Mouse (Mus musculus): ENCODE measurements around the gene Nop58. TPM values are rescaled to one million over a fixed set of nuclear protein-coding genes. Genes with fewer than 3 reads are reported as not detected.
"Not testable (repeated sequence)": the region's sequence is repeated elsewhere in the genome, so short reads cannot be mapped to it uniquely, and the experiment has no call there.

Nop58 gene
- polyA plus RNA-seq, 1 experiment from 2014 or later = 136 TPM

- Histone ChIP-seq H3K27me3 (replicated peaks) (no peaks in the 10 kb centered on the region), H3K9ac (no peak overlapping the region), H3K27ac (no peak overlapping the region), H3K36me3 (replicated peaks) (no peaks in the 10 kb centered on the region), H3K4me2 (no peak overlapping the region), H3K9me3 (no peaks in the 10 kb centered on the region), H3K4me3 (no peak overlapping the region), H3K4me1 (no peaks in the 10 kb centered on the region)
- WGBS = 77% methylated on average over 6 of the region's 6 CpGs
- no peak for ATAC-seq (replicated peaks)
Measured at GRCm38 (mm10) chr1:59734076-59734475, 49.3 kb downstream of the Nop58 start.

GRCm38 (mm10) chr1:59738768-59739414 lies 54.1 kb downstream of the Nop58 start:
- Histone ChIP-seq H3K27me3 (replicated peaks) (no peaks in the 10 kb centered on the region), H3K4me3 (no peak overlapping the region), H3K9ac (no peak overlapping the region), H3K4me1 (no peaks in the 10 kb centered on the region), H3K4me2 (no peak overlapping the region), H3K36me3 (replicated peaks) (no peaks in the 10 kb centered on the region), H3K27ac (no peak overlapping the region), H3K9me3 (no peaks in the 10 kb centered on the region)
- no peak for ATAC-seq (replicated peaks)
- 87% methylated on average over 6 of the region's 6 CpGs for WGBS

DNA sequence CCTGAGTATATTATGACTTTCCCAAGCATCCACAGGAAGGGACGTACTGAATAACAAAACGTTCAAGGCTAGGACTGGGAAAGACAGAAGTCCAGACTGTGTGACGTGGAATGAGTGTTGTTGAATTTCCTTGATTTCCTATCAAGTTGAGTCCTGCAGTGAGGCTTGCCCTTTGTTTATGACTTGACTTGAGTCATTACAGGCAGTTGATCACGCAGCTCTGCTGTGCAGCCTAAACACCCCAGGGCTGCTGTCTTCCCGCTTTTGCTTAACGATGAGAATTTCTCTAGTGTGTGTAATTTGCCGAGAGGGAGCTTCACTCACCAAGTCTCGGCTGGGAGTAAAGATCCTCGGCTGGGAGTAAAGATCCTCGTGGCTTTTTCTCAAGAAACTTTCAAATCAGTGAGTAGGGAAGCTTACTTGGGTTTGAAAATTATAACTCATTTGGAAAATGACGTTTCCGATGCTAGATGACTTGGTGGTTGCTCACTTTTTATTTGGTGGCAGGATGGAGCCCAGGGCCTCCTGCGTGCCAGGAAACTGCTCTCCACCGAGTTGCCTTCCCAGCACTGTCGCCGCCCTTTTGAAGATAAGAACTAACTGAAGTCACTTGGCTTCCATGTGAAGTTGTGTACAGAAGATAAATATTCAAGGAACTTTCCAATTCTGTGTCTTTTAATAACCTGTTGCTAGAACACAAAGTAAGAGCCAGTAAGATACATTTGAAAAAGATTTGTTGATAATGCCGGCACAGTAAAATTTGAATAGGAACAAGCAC lies 55.0 kb downstream of the Nop58 start:
- Histone ChIP-seq H3K9ac (no peak overlapping the region), H3K27ac (no peak overlapping the region), H3K27me3 (replicated peaks) (no peaks in the 10 kb centered on the region), H3K4me2 (no peak overlapping the region), H3K36me3 (replicated peaks) (no peaks in the 10 kb centered on the region), H3K9me3 (no peaks in the 10 kb centered on the region), H3K4me1 (no peaks in the 10 kb centered on the region), H3K4me3 (no peak overlapping the region)
- no peak for ATAC-seq (replicated peaks)
- WGBS = 77% methylated on average over 17 of the region's 17 CpGs

GRCm38 (mm10) chr1:59749047-59749446 lies 64.3 kb downstream of the Nop58 start:
- Histone ChIP-seq H3K9me3 (no peaks in the 10 kb centered on the region), H3K9ac (no peak overlapping the region), H3K4me3 (no peak overlapping the region), H3K4me2 (no peak overlapping the region), H3K27me3 (replicated peaks) (no peaks in the 10 kb centered on the region), H3K27ac (no peak overlapping the region), H3K36me3 (replicated peaks) (no peaks in the 10 kb centered on the region), H3K4me1 (no peaks in the 10 kb centered on the region)
- 73% methylated on average over 2 of the region's 2 CpGs for WGBS
- ATAC-seq (replicated peaks) = no peak

DNA sequence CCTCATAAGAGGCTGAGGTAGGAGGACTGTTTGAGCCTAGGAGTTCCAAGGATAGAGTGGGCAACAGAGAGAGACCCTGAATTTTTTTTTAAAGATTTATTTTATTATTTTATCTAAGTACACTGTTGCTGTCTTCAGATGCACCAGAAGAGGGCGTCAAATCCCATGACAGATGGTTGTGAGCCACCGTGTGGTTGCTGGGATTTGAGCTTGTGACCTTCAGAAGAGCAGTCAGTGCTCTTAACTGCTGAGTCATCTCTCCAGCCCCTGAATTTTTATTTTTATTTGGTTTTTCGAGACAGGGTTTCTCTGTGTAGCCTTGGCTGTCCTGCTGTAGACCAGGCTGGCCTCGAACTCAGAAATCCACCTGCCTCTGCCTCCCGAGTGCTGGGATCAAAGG lies 65.0 kb downstream of the Nop58 start:
- not testable (repeated sequence) for H3K4me2 ChIP-seq; H3K27me3 ChIP-seq (replicated peaks); H3K27ac ChIP-seq; H3K9ac ChIP-seq; ATAC-seq (replicated peaks); H3K36me3 ChIP-seq (replicated peaks); H3K4me1 ChIP-seq; H3K4me3 ChIP-seq; H3K9me3 ChIP-seq
- WGBS = 80% methylated on average over 5 of the region's 5 CpGs

DNA sequence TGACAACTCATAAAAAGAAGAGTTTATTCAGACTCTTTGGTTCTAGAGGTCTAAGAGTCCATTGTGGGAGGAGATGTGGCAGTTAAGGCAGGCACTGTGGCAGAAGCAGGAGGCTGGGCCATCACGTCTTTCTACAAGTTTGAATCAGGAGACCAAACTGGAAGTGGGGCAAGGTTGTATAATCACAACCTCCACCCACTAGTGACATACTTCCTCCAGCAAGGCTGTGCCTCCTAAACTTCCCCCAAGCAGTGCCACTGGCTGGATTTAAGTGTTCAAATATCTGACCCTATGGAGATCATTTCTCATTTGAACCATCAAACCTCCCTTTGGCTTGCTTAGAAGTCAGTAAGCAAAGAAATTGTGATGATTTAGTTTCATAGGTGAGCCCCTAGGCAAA lies 70.5 kb downstream of the Nop58 start:
- no peak overlapping the region for H3K4me3 ChIP-seq
- no peak overlapping the region for H3K4me2 ChIP-seq
- no peaks in the 10 kb centered on the region for H3K4me1 ChIP-seq
- no peak overlapping the region for H3K27ac ChIP-seq
- ATAC-seq (replicated peaks) = no peak
- no peaks in the 10 kb centered on the region for H3K36me3 ChIP-seq (replicated peaks)
- WGBS = 59% methylated on average over 1 of the region's 1 CpGs
- no peak overlapping the region for H3K9ac ChIP-seq
- H3K9me3 ChIP-seq = no peaks in the 10 kb centered on the region
- no peaks in the 10 kb centered on the region for H3K27me3 ChIP-seq (replicated peaks)

DNA sequence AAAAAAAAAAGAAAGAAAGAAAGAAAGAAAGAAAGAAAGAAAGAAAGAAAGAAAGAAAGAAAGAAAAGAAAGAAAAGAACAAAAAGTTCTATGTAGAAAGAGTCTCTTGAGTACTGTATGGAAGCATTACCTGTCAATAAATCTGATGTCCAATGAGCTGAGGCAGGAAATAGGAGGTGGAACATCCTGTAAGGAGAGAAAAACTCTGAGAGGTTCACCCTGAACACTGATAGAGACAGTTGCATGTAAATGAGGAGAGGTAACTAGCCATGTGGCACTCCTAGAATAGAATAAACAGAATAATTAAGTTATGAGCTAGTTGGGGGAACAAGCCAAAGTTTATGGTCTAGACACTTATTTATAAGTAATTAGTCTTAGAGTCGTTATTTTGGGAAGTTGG lies 73.6 kb downstream of the Nop58 start:
- Histone ChIP-seq H3K36me3 (replicated peaks) (no peaks in the 10 kb centered on the region), H3K4me3 (no peak overlapping the region), H3K9ac (no peak overlapping the region), H3K4me2 (no peak overlapping the region), H3K9me3 (no peaks in the 10 kb centered on the region), H3K27me3 (replicated peaks) (no peaks in the 10 kb centered on the region), H3K27ac (no peak overlapping the region), H3K4me1 (no peaks in the 10 kb centered on the region)
- WGBS = 91% methylated on average over 1 of the region's 1 CpGs
- ATAC-seq (replicated peaks) = no peak

DNA sequence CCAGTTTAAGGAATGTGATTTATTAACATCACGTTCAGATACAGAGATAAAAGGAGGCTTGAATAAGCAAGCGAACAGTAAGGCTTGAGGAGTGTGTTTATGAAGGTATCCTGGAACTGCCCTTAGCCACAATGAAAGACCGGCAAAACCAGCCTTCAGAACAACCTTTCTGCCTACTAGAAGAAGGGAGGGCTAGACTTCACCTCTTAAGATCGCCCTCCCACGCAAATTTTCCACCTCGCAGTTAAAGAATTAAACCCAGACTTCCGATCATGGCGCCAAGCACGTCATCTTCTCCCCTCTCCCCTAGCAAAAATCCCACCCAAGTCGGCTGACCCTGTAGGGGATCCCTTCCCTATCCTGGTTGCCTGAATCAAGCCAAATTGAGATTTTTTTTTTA lies 77.4 kb downstream of the Nop58 start:
- H3K4me3 ChIP-seq = peak overlapping the region; percentile 90
- H3K4me1 ChIP-seq = peaks cover 10% of the 10 kb centered on the region
- 2% methylated on average over 10 of the region's 10 CpGs for whole genome bisulfite sequencing
- ATAC-seq (replicated peaks) = no peak
- H3K9me3 ChIP-seq = no peaks in the 10 kb centered on the region
- H3K36me3 ChIP-seq (replicated peaks) = no peaks in the 10 kb centered on the region
- H3K9ac ChIP-seq = peak overlapping the region; percentile 89
- H3K27ac ChIP-seq = peak overlapping the region; percentile 99
- no peaks in the 10 kb centered on the region for H3K27me3 ChIP-seq (replicated peaks)
- peak overlapping the region; percentile 76 for H3K4me2 ChIP-seq

DNA sequence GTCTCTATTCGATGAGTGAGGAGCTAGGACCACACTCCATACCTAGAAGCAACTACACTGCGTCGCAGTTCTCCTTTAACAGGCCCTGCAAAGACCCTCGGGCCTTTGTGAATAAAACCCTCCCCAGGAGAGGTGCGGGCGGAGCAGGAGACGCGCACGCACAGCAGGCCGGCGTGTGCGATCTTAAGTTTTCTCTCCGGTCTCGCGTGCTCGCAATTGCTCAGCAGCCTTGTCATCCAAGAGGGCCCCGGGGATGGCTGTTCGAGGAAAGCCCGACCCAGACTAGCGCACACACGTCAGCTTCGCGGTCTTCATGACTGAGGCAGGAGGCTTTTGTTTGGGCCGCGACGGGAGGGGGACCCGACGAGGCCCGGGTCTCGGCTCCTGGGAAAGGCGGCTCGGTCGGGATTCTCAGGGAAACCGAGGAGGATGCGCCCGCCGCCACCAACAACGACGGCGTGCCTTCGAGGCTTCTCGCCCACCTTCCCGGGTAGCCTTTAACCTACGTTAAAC lies 77.9 kb downstream of the Nop58 start:
- peak overlapping the region; percentile 90 for H3K4me3 ChIP-seq
- no peaks in the 10 kb centered on the region for H3K9me3 ChIP-seq
- peaks cover 10% of the 10 kb centered on the region for H3K4me1 ChIP-seq
- peak overlapping the region; percentile 99 for H3K27ac ChIP-seq
- peak overlapping the region; percentile 76 for H3K4me2 ChIP-seq
- WGBS = 0% methylated on average over 44 of the region's 44 CpGs
- no peaks in the 10 kb centered on the region for H3K36me3 ChIP-seq (replicated peaks)
- peak; percentile 79 for ATAC-seq (replicated peaks)
- H3K9ac ChIP-seq = peak overlapping the region; percentile 89
- no peaks in the 10 kb centered on the region for H3K27me3 ChIP-seq (replicated peaks)

- peak within 1 kb of the TSS; percentile 99 for H3K27ac ChIP-seq
- under 1% methylated on average over 55 of the region's 75 CpGs for WGBS
- H3K4me2 ChIP-seq = peak within 1 kb of the TSS; percentile 76
- H3K9me3 ChIP-seq = no peaks in the 10 kb centered on the region
- ATAC-seq (replicated peaks) = peak; percentile 94
- no peaks in the 10 kb centered on the region for H3K27me3 ChIP-seq (replicated peaks)
- H3K9ac ChIP-seq = peak within 1 kb of the TSS; percentile 89
- H3K4me3 ChIP-seq = peak within 1 kb of the TSS; percentile 90
- no peaks in the 10 kb centered on the region for H3K36me3 ChIP-seq (replicated peaks)
- H3K4me1 ChIP-seq = peaks cover 16% of the 10 kb centered on the region
Measured at GRCm38 (mm10) chr1:59763164-59763768, 78.5 kb downstream of the Nop58 start, which contains the start of gene Bmpr2. Gene Bmpr2, plus strand, starts transcription at chr1:59763400.

GRCm38 (mm10) chr1:59763781-59764251 lies 79.0 kb downstream of the Nop58 start:
- Histone ChIP-seq H3K36me3 (replicated peaks) (no peaks in the 10 kb centered on the region), H3K4me1 (peaks cover 17% of the 10 kb centered on the region), H3K9ac (peak overlapping the region; percentile 89), H3K4me2 (peak overlapping the region; percentile 76), H3K27me3 (replicated peaks) (no peaks in the 10 kb centered on the region), H3K27ac (peak overlapping the region; percentile 99), H3K4me3 (peak overlapping the region; percentile 90), H3K9me3 (no peaks in the 10 kb centered on the region)
- peak; percentile 65 for ATAC-seq (replicated peaks)
- WGBS = under 1% methylated on average over 46 of the region's 55 CpGs

DNA sequence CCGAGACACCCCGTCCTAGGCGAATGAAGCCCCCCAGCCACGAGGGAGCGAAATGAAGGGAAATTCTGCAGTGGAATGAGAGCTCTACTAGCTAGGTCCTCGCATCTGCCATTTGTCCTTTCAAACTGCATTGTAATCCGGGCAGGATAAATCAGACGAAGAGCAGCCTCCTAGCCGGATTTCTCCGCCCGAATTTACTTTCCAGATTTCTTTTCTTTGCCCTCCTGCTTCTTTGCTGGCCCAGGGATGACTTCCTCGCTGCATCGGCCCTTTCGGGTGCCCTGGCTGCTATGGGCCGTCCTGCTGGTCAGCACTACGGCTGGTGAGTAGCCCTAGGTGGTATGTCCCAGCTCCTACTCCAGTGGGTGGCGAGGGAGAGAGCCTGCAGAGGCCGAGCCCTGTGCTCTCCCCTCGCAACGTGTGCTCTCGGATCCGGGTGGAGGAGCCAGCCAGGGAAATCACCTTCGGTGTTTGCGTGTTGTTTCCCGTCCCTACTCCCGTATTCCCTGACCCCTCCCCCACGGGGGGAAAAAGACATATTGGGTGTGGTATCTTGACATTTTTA lies 79.7 kb downstream of the Nop58 start:
- Histone ChIP-seq H3K9me3 (no peaks in the 10 kb centered on the region), H3K36me3 (replicated peaks) (no peaks in the 10 kb centered on the region), H3K27me3 (replicated peaks) (no peaks in the 10 kb centered on the region), H3K4me3 (peak overlapping the region; percentile 90), H3K4me2 (peak overlapping the region; percentile 76), H3K9ac (peak overlapping the region; percentile 89), H3K27ac (peak overlapping the region; percentile 99), H3K4me1 (peaks cover 17% of the 10 kb centered on the region)
- ATAC-seq (replicated peaks) = no peak
- under 1% methylated on average over 27 of the region's 27 CpGs for WGBS

Data from midbrain, embryonic 15.5 days (tissue).